In genomic region chr12:32617031-32617430, GRCm38 (mm10) we compare ENCODE assay signal across 21 mouse cellular contexts.
DNase-seq lines count a peak whose midpoint lies in the region; ATAC-seq and TF ChIP-seq lines count a peak whose summit lies in the region.
"Had no signal": no experiment of that assay in that cellular context is flagged by ENCODE, and none has a peak within 500 bp of the region (broad histone marks: within the 10 kb centered on the region; RNA-seq: fewer than 3 reads in every experiment).

No protein-coding gene starts in this region.

- no peaks in the 10 kb centered on the region for H3K9me3 ChIP-seq in heart, embryonic 11.5 days (replicated peaks; ENCODE audit: control insufficient read depth, low read length)
- H3K9me3 ChIP-seq: embryonic facial prominence, embryonic 10.5 days; embryonic facial prominence, embryonic 12.5 days; forebrain, embryonic 13.5 days; forebrain, embryonic 15.5 days had no signal

- in situ Hi-C loops in Patski (cut with MboI; ENCODE audit: low pct_unique_long_range_greater_than_20kb) = no loop called here

- H3K4me2 ChIP-seq in heart, embryonic 11.5 days = no peak overlapping the region
- H3K4me2 ChIP-seq: embryonic facial prominence, embryonic 12.5 days; forebrain, embryonic 13.5 days; forebrain, embryonic 15.5 days had no signal

- H3K4me3 ChIP-seq in heart, embryonic 11.5 days (ENCODE audit: low read depth, low read length) = no peak overlapping the region
- H3K4me3 ChIP-seq: embryonic facial prominence, embryonic 10.5 days; embryonic facial prominence, embryonic 12.5 days; forebrain, embryonic 13.5 days; forebrain, embryonic 15.5 days had no signal

- H3K27me3 ChIP-seq in heart, embryonic 11.5 days (ENCODE audit: control insufficient read depth, insufficient read depth, low read length) = no peaks in the 10 kb centered on the region
- no peaks in the 10 kb centered on the region for H3K27me3 ChIP-seq in Patski
- H3K27me3 ChIP-seq: embryonic facial prominence, embryonic 12.5 days; forebrain, embryonic 13.5 days; forebrain, embryonic 15.5 days had no signal

- H3K4me1 ChIP-seq in heart, embryonic 11.5 days (ENCODE audit: control insufficient read depth, insufficient read depth, low read length) = no peaks in the 10 kb centered on the region
- H3K4me1 ChIP-seq: embryonic facial prominence, embryonic 10.5 days; embryonic facial prominence, embryonic 12.5 days; forebrain, embryonic 13.5 days; forebrain, embryonic 15.5 days had no signal

- no peaks in the 10 kb centered on the region for H3K36me3 ChIP-seq in heart, embryonic 11.5 days (ENCODE audit: control insufficient read depth, insufficient read depth, low read length)
- H3K36me3 ChIP-seq: embryonic facial prominence, embryonic 10.5 days; embryonic facial prominence, embryonic 12.5 days; forebrain, embryonic 15.5 days had no signal

- no peak for TF ChIP-seq CTCF in Patski (IDR thresholded peaks at IDR 0.05)

- H3K9ac ChIP-seq in heart, embryonic 11.5 days (ENCODE audit: low read depth, low read length) = no peak overlapping the region
- H3K9ac ChIP-seq: embryonic facial prominence, embryonic 12.5 days; forebrain, embryonic 13.5 days; forebrain, embryonic 15.5 days; forebrain, postnatal 0 days had no signal

- CTCF ChIA-PET in Patski (lab: Charles Lee) = no interaction called here

- WGBS in heart, embryonic 11.5 days (ENCODE audit: insufficient replicate concordance) = 67% methylated on average over 1 of the region's 1 CpGs

- intact Hi-C loops in left cerebral cortex, postnatal 10 days (cut with DNase I) = no loop called here

- no peak for ATAC-seq in heart, embryonic 11.5 days (replicated peaks; ENCODE audit: insufficient number of reproducible peaks, low FRiP score, low TSS enrichment)
- ATAC-seq in Patski = peak; percentile 78
- ATAC-seq: activated CD4-positive, CD25-positive, alpha-beta regulatory T cell, adult 4 months; forebrain, embryonic 13.5 days; forebrain, embryonic 15.5 days; forebrain, postnatal 0 days had no signal

- DNase-seq in heart, adult 11 months = peak; percentile 83
- DNase-seq in lung, postnatal 25 days (ENCODE audit: low spot score) = peak; percentile 32
- DNase-seq in lung, postnatal 14 days = no peak
- DNase-seq in Patski (ENCODE audit: low read depth, low spot score) (no peak), adipocyte (ENCODE audit: low spot score) (peak; percentile 48)
- no peak for DNase-seq in kidney, postnatal 36 days
- no peak for DNase-seq in left cerebral cortex, postnatal 10 days (ENCODE audit: extremely low spot score in 1 of 2, low spot score in 2 of 2)
- DNase-seq: adrenal gland, adult 8-10 months; adrenal gland, postnatal 14 days; cerebellum, adult 11-12 months; cerebellum, adult 2 months; cerebellum, adult 9-10 months; cerebellum, postnatal 10 days; cerebellum, postnatal 25 days; forebrain, postnatal 0 days had no signal

- H3K27ac ChIP-seq in heart, embryonic 11.5 days (ENCODE audit: low read depth, low read length) = no peak overlapping the region
- H3K27ac ChIP-seq: embryonic facial prominence, embryonic 10.5 days; embryonic facial prominence, embryonic 12.5 days; forebrain, embryonic 13.5 days; forebrain, embryonic 15.5 days had no signal

- POLR2A ChIA-PET in Patski (lab: Charles Lee) = no interaction called here

Comparison
In these comparisons a context has a peak if more than half of its experiments do, and no peak if none do; other contexts are left out.
1. DNase-seq: peak in heart, adult 11 months (single experiment), lung, postnatal 25 days (single experiment) and adipocyte (single experiment); none in lung, postnatal 14 days (single experiment), Patski (single experiment), kidney, postnatal 36 days (0 of 2) and left cerebral cortex, postnatal 10 days (0 of 2).